Mouse (Mus musculus) brain, embryonic 18.5 days (tissue): ENCODE data around the gene H1foo.

Experiments
- DNase-seq: peaks from one replicate; pipeline ENCODE4 v3.0.0-alpha.2; 2012; ENCODE audit warnings: low read depth, low spot score

Gene H1foo

DNA sequence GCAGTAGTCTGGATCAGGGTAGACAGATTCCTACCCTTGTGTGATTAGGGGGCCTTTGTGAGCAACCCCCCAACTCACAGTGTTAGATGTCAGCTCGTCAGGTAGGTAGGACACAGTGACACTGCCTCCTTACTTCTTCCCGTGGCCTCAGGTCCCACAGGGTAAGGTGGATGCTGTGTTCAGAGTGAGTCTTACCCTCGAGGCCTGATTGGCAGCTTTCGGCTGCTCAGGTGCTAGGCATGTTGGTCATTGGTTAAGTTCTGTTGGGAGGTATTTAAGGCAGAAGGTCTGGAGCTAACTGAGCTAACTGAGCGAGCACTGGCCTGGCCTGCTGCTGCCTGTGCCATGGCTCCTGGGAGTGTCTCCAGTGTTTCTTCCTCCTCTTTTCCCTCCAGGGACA lies at the start of gene H1foo:
H1foo (plus strand) TSS at position 301 of the 400 bp plus-strand sequence.
- no peak for DNase-seq

DNA sequence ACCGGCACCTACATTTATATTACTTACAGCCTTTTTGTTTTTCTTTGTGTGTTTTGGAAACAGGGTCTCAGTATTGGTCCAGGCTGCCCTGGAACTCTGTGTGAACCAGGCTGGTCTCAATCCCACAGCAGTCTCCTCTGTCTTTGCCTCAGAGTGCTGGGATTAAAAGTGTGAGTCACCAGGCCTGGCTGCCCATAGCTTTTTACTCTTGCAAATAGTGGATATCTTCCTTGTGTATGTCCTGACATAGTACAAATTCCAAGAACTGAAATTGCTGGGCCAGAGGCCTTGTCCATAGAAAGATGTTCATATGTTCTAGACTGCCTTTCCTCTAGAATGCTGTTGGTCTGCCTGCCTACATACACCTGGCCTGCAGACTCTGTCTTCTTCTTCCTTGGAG lies 48.4 kb upstream of the H1foo start:
- no peak for DNase-seq

DNA sequence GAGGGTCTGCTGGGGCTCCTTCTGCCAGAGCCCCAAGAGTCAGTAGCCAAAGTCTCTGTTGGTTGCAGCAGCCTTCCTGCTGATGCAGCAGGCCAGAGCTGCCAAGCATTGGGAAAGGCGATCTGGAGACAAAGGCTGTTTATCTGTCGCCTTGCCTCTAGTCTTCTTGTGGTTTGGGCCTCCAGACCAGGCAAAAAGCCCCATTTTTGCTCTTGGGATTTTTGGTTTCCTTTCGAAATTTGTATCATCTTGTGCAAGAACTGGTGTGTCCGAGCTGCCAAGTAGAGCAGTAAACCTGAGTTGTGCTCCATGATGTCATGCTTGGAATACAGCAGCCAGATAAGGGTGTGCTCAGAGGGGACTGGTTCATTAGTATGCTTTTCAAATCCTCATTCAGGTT lies 47.6 kb upstream of the H1foo start:
- DNase-seq = no peak

DNA sequence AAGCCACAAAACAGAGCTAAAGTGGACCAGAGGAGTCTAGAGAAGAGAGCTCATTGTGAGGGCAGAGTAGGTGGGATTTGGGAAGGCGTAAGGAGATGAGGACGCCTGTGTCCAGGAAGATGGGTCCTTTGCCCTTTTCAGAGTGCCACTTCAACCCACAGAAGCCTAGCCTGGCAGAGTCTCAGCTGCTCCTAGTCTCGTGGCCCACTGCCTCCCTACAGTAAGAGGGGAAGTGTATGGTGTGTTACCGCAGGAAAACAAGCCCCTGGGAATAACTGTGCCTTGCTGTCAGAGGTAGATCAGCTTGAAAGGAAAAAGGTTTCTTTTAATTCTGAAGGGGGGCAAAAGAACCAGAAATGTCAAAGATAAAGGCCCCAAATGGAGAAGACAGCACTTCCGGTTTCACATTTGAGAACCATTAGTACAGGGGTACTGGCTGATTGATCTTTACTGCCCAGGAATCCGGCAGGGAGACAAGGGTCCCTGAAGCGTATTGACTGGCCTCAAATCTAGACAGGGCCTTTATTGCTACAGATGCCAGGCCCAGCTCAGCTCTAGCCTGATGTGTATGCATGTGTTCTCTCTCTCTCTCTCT lies 46.7 kb upstream of the H1foo start:
- no peak for DNase-seq

DNA sequence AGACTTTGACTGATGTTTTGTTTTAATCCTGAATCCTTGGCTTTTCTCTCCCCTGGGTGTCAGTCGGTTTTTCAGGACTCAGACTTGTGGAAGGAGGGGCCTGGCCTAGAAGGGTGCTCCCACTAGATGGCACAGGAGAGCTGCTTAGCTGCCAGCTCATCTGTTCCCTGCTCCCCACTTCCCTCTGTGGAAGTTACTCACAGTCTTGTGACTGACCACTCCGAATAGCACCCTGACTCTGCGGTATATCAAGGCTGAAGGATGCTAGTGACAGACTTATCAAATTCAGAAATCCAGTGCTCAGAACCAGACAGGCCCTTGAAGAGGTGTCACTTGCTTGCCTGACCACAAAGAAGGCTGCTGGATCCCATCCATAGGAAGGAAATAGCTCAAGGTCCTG lies 43.7 kb upstream of the H1foo start:
- no peak for DNase-seq

DNA sequence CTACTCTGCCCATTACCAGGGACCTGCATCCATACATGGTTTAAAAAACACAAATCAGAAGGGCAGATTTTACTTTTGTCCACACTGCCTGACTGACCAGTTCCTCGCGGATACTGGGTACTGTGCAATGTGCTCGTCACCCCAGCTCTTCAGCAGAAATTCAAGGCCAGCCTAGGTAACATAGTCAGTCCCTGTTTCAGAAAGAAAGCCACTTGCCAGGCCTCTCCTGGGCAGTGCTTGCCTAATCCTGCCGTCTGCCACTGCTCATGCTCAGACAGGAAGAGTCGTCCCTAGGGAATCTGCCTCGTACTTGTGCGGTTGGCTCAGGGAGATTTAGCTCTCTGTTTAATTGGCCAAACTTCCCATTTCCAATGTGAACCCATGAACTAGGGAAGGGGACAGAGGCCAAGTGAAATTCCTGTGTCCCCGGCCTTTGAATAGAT lies 43.2 kb upstream of the H1foo start:
- DNase-seq = no peak

DNA sequence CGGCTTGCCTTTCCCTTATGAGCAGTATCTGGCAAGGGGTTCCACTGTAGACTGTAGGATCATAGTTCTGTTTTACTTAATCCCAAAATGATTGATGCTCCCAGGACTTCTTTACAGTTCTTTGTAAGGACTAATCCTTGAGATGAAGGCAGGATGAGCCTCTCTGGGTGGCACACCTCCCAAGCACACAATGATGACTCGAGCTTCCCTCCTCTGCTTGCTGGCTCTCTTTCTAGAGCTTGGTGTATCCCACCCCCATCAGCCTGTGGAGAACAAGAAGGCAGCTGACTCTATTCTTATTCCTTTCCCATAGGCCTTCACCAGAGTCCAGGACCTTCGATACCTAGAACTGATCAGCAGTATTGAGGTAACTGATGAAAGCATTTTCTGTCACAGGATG lies 42.2 kb upstream of the H1foo start:
- DNase-seq = no peak

DNA sequence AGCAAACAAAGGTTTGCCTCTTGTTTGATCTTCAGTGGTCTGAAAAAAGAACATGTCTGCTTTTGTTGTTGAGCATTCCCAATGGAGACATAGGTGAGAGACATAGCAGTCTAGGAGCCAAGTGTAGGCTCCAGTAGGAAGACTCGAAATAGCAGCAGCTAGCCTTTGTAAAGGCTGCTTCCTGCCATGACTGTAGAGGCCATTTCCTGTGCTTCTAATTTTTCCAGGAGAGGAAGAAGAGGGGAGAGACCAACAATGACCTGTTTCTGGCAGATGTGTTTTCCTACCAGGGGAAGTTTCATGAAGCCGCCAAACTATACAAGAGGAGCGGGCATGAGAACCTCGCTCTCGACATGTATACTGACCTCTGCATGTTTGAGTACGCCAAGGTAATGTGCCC lies 39.2 kb upstream of the H1foo start:
- DNase-seq = no peak

DNA sequence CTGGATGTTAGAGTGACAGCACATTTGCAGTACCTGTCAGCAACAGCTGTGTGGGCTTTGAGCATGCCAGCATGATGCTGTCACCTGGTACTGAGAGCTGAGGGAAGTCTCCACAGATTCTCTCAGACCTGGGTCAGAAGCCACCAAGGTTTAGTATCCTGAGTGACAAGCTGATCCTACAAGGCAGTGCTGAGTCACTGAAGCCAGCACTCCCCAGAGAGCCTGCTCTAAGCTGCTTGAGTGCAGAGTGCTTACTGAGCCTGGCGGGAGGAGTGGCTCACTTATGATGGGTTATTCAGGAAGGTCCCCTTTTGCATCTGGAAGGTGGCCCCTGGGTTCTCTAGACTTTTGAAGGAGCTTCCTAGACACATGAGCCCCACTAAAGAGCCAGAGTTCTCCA lies 38.3 kb upstream of the H1foo start:
- no peak for DNase-seq

DNA sequence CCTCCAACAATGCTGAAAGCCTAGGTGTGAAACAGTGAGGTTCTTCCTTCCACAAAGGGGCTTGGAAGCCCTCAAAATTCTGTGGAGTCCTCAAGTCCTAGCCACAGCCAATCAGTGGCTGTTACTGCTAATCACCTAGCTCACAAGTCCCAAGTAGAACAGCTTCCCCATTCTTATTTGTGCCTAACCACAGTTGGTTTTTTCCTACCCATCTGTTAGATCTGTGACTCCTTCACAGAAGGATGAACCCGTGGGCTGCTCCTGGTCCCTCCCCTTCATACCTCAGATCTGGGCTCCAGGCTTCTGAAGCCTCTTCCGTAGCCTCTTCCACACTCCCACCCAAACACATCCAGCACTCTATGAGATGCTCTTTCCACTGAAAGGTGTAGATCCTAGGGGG lies 37.9 kb upstream of the H1foo start:
- DNase-seq = no peak

DNA sequence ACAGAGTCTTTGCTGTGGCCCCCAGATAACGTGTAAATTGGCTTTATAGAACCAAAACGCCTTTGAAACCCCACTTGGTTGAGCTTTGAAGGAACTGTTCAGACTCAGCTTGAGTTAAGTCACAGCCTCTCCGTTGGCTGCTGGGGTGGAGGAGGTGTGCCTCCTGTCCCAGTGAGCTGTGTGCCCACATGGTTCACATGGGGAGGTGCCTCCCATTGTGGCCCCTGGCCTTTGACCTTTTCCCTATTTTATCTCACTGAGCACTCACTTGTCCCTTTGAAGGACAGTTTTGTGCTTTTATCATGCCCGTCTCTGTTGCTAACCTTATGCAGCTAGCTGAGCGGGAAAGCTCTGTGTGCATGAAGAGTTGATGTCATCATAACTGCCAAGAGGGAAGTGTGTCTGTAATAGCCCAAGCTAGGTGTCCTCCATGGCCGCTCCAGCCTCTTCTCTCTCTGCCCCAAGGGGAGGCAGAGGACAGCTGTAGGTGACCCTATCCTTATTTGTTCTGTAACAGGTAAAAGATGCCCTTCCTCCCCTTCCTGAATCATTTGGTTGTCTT lies 36.2 kb upstream of the H1foo start:
- no peak for DNase-seq

DNA sequence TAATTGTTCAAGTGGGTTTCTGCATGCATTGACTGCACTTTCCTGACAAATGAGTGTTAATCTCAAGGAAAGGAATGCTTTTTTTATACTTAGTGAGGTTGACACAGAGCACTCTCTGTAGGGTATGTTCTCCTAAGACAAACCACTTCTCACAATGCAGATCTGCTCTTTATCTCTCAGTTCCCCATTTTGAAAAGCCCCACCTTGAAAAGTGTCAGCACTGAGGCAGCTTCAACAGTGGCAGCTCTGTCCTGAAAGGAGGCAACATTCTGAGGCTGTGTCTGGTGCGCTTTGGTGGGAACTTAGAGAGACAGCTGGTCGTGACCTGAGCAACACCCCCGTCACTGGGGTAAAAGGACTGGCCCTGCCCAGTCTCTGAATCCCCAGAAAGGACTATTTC lies 35.7 kb upstream of the H1foo start:
- DNase-seq = no peak

DNA sequence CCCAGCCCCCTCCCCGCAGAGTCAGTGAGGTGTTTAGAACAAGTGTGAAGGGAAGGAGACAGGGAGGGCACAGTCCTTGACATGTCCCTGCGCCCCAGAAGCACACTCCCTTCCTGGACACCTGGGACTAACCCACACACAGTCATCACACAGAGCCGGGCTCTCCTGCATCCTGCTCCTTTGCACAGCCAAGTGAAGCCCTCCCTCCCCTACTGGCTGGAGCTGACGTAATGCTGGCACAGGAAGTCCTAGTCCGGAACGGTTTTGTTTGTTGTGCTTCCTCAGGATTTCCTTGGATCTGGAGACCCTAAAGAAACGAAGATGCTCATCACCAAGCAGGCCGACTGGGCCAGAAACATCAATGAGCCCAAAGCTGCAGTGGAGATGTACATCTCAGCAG lies 34.8 kb upstream of the H1foo start:
- no peak for DNase-seq

DNA sequence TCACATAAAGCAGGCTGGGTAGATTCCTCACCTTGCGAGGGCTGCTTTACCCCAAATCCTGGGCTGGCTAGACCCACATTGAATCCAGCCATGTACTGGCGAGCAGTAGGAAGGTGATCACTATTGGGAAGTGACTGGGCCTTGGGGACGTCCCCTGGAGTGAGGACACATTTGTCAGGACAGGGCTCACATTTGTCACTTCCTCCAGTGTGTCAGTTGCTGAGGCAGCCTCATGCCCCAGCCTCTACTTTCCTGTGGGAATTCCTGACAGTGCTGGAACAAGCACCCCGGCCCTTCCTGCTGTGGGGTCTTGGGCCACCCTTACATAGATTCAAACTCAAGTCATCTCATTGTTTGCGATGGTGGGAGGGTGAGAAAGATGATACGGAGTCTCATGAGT lies 33.0 kb upstream of the H1foo start:
- DNase-seq = no peak

DNA sequence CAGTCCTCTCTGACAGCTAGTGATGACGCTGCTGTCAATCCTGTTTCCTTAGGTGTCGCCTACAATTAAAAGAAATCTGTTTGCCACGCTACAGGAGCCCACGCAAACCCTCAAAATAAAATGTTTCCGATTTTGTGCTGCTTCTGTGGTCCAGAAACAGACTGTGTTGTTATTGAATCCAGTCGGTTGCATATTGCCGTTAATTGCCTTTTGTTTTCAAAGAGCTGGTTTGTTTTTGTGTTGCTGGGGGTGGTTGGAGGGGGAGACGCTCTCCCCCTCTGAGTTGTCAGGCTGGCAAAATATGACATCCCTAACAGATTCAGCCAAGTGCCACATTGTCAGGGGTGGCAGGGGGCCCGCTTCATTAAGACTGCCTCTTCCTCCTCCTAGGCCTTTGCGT lies 31.3 kb upstream of the H1foo start:
- DNase-seq = no peak

DNA sequence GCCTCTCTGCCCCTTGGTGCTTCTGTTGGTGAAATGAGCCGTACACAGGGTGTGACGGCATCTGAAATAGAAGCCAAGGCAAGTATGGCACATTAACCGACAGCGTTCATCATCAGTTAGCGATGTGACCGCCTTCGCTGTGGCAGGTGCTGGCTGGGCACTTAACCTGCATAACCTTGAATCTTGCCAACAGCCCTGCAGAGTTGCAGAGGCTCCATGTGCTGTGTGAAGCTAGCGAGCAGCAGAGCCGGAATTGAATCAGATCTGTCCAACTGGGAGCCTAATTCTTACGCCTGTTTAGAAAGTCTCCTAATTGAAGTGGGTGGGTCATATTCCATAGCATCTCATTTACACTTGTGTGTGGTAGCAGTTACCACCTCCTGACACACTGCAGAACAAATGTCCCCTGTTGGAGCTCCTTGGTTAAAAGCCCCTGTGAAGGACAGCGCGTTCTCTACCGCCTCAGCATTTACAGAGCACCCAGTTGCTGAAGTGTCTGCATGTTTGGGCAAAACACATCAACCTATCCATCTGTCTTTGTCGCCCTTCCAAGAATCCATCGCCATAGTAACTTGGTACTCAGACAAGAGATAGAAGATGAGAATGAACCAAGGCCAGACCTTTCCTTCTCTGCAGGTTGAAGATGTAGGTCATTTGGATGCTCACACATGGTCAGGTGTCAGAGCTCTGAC lies 30.1 kb upstream of the H1foo start:
- DNase-seq = no peak

DNA sequence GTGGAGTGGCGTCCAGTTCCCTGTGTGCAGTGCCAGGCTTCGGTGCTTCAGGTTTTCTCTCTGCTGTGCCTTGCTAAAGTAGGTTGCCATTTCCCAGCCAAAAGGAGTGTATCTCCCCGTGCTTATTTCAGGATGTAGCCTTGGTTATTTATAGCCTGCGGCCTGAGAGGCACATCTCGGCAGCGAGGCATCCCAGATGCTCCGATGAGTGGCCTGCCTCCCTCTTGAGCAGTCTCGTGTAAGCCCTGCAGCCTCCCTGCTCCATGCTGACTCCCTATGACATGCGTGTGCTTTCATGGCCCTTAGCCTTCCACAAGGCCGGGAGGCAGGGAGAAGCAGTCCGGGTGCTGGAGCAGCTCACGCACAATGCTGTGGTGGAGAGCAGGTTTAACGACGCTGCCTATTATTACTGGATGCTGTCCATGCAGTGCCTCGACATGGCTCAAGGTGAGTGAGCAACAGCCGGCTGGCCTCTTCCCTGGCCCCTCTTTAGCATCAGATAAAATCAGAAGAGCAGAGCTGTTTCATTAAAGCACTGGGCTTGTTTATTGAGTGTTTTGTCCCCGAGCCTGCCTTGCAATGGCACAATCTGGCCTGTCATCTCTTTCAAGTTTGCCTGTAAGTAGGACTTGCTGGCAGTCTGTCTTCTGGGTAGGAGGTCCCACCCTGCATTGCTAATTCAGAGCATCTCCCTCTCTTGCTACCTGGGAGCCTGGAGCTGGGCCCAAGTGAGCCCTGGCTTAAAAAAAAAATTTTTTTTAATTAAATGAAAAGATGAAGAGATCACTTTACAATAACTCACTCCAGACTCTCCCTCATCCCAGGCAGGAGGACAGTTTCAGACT lies 28.9 kb upstream of the H1foo start:
- DNase-seq = no peak

DNA sequence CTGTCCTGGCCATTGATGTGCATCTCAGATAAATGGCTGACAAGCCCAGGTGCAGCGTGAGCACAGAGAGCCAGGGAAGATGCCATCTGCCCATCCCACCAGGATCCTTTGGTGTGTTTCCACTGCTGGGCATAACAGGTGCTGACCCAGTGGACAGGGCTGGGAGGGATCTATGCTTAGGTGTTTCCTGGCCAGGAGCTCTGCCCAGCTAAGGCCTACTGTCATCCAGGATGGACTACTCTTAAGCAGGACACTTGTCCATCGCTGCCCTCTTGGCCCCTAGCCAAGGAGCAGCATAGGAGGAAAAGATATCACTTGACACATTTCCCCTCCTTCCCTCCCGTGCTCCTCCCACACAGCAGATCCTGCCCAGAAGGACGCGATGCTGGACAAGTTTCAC lies 28.1 kb upstream of the H1foo start:
- no peak for DNase-seq

DNA sequence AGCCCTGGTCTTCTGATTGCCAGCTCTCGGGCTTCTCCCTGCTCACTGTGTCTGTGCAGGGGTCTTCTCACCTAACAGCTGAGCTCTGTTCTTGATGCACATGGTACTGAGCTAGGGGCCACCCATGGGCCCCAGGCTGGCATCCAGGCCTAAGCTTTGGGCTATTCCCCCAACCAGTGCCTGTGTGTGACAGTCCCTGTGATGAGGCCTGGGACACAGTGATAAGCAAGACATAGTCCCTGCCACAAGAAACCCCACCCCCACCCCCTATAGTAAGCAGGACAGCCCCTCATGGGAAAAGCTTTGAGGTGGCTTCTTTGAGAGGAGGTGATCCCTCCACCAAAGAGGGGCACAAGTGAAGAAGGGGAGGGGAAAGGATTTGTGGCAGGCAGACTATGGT lies 26.1 kb upstream of the H1foo start:
- DNase-seq = no peak

DNA sequence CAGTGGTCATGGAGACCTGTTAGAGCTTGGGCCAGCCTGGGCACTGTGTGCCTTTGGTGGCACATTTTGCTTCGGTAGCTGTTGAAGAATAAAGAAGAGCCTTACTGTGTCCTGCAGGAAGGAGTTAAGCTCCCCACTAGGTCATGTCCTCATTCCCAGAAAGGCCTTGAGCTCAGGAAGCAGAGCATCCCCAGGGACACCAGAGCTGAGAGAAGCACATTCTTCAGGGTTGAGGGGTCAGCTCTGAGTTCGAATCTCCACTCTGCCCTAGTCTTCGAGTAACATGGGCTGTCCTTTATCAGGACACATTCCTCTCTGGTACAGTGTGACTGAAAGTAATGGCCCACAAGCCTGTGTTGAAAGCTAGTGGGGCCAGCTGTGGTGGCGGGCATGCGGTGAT lies 24.9 kb upstream of the H1foo start:
- no peak for DNase-seq

DNA sequence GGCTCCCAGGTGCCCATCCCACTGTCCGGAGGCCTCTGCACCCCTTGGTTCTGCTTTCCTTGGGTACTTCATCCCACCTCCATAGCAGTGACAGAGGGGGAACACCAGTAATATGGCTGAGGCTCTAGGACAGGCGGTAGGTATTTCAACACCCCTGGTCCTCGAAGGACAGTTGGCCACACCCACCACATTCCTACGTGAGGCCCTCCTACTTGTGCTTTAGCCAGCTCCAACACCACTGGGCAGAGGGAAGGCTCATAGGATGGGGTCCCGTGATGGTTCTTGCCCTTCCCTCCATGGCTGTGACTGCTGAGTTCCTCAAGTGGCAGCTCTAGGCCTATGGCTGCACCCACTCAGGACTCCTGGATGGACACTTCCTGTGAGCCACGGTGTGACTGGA lies 19.9 kb upstream of the H1foo start:
- no peak for DNase-seq

DNA sequence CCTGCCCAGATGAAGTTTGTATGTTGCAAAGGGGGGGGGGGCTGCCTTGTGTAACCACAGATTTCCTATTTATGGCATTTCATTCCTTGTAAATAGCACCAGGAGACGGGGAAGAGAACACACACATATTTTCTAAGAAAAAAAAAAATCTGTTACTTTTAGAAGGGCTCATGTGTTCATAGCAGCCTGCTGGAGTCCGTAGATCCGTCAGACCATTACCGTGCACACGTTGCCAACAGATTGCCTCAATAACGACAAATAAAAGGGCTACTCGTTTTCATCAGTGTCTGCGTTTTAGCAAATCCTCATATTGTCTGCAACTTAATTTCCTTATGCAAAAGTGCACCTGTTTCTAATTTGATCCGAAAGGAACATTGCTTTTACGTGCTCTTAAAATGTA lies 18.3 kb upstream of the H1foo start:
- DNase-seq = no peak
